Mouse (Mus musculus) ES-E14 (cell line): ENCODE measurements around the gene Mettl26.

Experiments used
- CHD2 ChIP-seq: IDR thresholded peaks from 2 replicates; pipeline ENCODE4 v1.6.1; 2014; ENCODE audit warnings: mild to moderate bottlenecking, low read depth, low read length, inconsistent platforms
- MAFK ChIP-seq: IDR thresholded peaks from 2 replicates; pipeline ENCODE4 v1.6.1; 2014; ENCODE audit warnings: mild to moderate bottlenecking, low read depth, low read length, inconsistent platforms; ENCODE audit not compliant: insufficient read depth
- ZC3H11A ChIP-seq: IDR thresholded peaks from 2 replicates; pipeline ENCODE4 v1.6.1; 2012; ENCODE audit warnings: low read depth, mild to moderate bottlenecking, inconsistent platforms, low read length, borderline replicate concordance

DNA sequence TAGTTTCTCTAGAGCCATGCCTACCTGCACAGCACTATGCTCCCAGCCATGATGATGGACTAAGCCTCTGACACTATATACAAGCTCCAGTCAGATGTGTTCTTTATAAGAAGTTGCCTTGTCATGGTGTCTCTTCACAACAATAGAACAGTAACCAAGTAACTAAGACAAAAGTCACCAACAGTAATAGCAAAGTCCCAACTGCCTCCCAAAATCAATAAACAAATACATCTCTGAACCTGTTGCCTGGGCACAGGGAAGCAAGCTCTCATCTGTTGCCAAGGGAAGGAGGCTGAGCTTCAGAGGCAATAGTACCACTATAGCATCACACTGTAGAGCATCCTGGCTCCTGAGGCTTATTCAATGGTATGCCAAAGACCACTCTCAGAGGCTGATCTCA is 11.9 kb downstream of the Mettl26 start:
- TF ChIP-seq ZC3H11A: no peak
- TF ChIP-seq CHD2: no peak
- TF ChIP-seq MAFK: no peak
